Mouse (Mus musculus): ENCODE data around the gene Otop2.

Gene Otop2

GRCm38 (mm10) chr11:115345515-115345914, 38.6 kb downstream of the Otop2 start:
- no peak for DNase-seq (ENCODE audit: low read depth, low spot score)

GRCm38 (mm10) chr11:115348681-115349248, 41.8 kb downstream of the Otop2 start:
- DNase-seq (ENCODE audit: low read depth, low spot score) = no peak

GRCm38 (mm10) chr11:115349976-115350375, 43.0 kb downstream of the Otop2 start:
- no peak for DNase-seq (ENCODE audit: low read depth, low spot score)

GRCm38 (mm10) chr11:115353375-115353774, 46.4 kb downstream of the Otop2 start:
- DNase-seq (ENCODE audit: low read depth, low spot score) = no peak

- peak; percentile 62 for DNase-seq (ENCODE audit: low read depth, low spot score)
Measured at GRCm38 (mm10) chr11:115354183-115354582, 47.2 kb downstream of the Otop2 start.

- DNase-seq (ENCODE audit: low read depth, low spot score) = peak; percentile 59
Measured at GRCm38 (mm10) chr11:115358468-115358867, 51.5 kb downstream of the Otop2 start.

- DNase-seq (ENCODE audit: low read depth, low spot score) = no peak
Measured at GRCm38 (mm10) chr11:115359293-115359692, 52.3 kb downstream of the Otop2 start.

- no peak for DNase-seq (ENCODE audit: low read depth, low spot score)
Measured at GRCm38 (mm10) chr11:115359726-115360125, 52.8 kb downstream of the Otop2 start.

- no peak for DNase-seq (ENCODE audit: low read depth, low spot score)
Measured at GRCm38 (mm10) chr11:115364136-115364535, 57.2 kb downstream of the Otop2 start.

GRCm38 (mm10) chr11:115366039-115366705, 59.2 kb downstream of the Otop2 start:
- no peak for DNase-seq (ENCODE audit: low read depth, low spot score)

GRCm38 (mm10) chr11:115366706-115367394, 59.9 kb downstream of the Otop2 start:
- DNase-seq (ENCODE audit: low read depth, low spot score) = no peak

GRCm38 (mm10) chr11:115367395-115367944, 60.5 kb downstream of the Otop2 start, which contains the start of gene Hid1:
TSS of gene Hid1 (minus strand) at chr11:115367756.
- peak; percentile 54 for DNase-seq (ENCODE audit: low read depth, low spot score)

GRCm38 (mm10) chr11:115370368-115370767, 63.4 kb downstream of the Otop2 start:
- DNase-seq (ENCODE audit: low read depth, low spot score) = no peak

GRCm38 (mm10) chr11:115371354-115371753, 64.4 kb downstream of the Otop2 start:
- DNase-seq (ENCODE audit: low read depth, low spot score) = no peak

GRCm38 (mm10) chr11:115372015-115372414, 65.1 kb downstream of the Otop2 start:
- DNase-seq (ENCODE audit: low read depth, low spot score) = no peak

- DNase-seq (ENCODE audit: low read depth, low spot score) = no peak
Measured at GRCm38 (mm10) chr11:115372737-115373136, 65.8 kb downstream of the Otop2 start.

GRCm38 (mm10) chr11:115373805-115374694, 67.1 kb downstream of the Otop2 start:
- DNase-seq (ENCODE audit: low read depth, low spot score) = no peak

GRCm38 (mm10) chr11:115374695-115375425, 67.9 kb downstream of the Otop2 start:
- no peak for DNase-seq (ENCODE audit: low read depth, low spot score)

GRCm38 (mm10) chr11:115376722-115377121, 69.8 kb downstream of the Otop2 start:
- no peak for DNase-seq (ENCODE audit: low read depth, low spot score)

GRCm38 (mm10) chr11:115377254-115377653, 70.3 kb downstream of the Otop2 start:
- DNase-seq (ENCODE audit: low read depth, low spot score) = no peak

- no peak for DNase-seq (ENCODE audit: low read depth, low spot score)
Measured at GRCm38 (mm10) chr11:115377854-115378253, 70.9 kb downstream of the Otop2 start.
